Mouse (Mus musculus) cerebral cortex, adult 2 months (tissue): Measurements from ENCODE around the gene Arhgap9.

ENCODE experiments used
- WGBS: fragments of 180-500 bp; shearing (Covaris S2); methylation state at CpG from one replicate; pipeline ENCODE4 v1.1.7; 2018; 5-methylcytosine and 5-hydroxymethylcytosine counted together

Arhgap9 gene

GRCm38 (mm10) chr10:127343029-127343428 is 21.3 kb downstream of the Arhgap9 start:
- 80% methylated on average over 3 of the region's 3 CpGs for WGBS

- WGBS: 85% methylated on average over 3 of the region's 3 CpGs
Observed at GRCm38 (mm10) chr10:127346173-127346572, 24.4 kb downstream of the Arhgap9 start.

GRCm38 (mm10) chr10:127348957-127349356 is 27.2 kb downstream of the Arhgap9 start:
- 68% methylated on average over 4 of the region's 4 CpGs for WGBS

- 53% methylated on average over 8 of the region's 8 CpGs for WGBS
Observed at GRCm38 (mm10) chr10:127349810-127350209, 28.0 kb downstream of the Arhgap9 start.

GRCm38 (mm10) chr10:127350594-127351284 is 29.0 kb downstream of the Arhgap9 start:
- WGBS: 13% methylated on average over 24 of the region's 24 CpGs

- WGBS: 74% methylated on average over 8 of the region's 8 CpGs
Observed at GRCm38 (mm10) chr10:127351285-127351595, 29.5 kb downstream of the Arhgap9 start.

GRCm38 (mm10) chr10:127351719-127352118 is 30.0 kb downstream of the Arhgap9 start:
- WGBS: 77% methylated on average over 8 of the region's 8 CpGs

- 89% methylated on average over 9 of the region's 9 CpGs for WGBS
Observed at GRCm38 (mm10) chr10:127352187-127352586, 30.4 kb downstream of the Arhgap9 start.

- 92% methylated on average over 11 of the region's 11 CpGs for WGBS
Observed at GRCm38 (mm10) chr10:127352766-127353165, 31.0 kb downstream of the Arhgap9 start.

GRCm38 (mm10) chr10:127353909-127354895 is 32.4 kb downstream of the Arhgap9 start, which contains the start of gene Inhbe:
Gene Inhbe (minus strand): TSS chr10:127354411.
- whole genome bisulfite sequencing: 63% methylated on average over 18 of the region's 18 CpGs

GRCm38 (mm10) chr10:127355336-127355735 is 33.6 kb downstream of the Arhgap9 start:
- WGBS: 51% methylated on average over 10 of the region's 10 CpGs

- 88% methylated on average over 3 of the region's 3 CpGs for WGBS
Observed at GRCm38 (mm10) chr10:127360714-127361113, 39.0 kb downstream of the Arhgap9 start.

GRCm38 (mm10) chr10:127367116-127367515 is 45.4 kb downstream of the Arhgap9 start:
- WGBS: 53% methylated on average over 5 of the region's 5 CpGs

GRCm38 (mm10) chr10:127368273-127368672 is 46.5 kb downstream of the Arhgap9 start:
- WGBS: 92% methylated on average over 2 of the region's 2 CpGs

- 86% methylated on average over 22 of the region's 22 CpGs for WGBS
Observed at GRCm38 (mm10) chr10:127369834-127370820, 48.4 kb downstream of the Arhgap9 start, which contains the start of gene Inhbc. Gene Inhbc (minus strand): TSS chr10:127370431.

GRCm38 (mm10) chr10:127371023-127371422 is 49.3 kb downstream of the Arhgap9 start:
- WGBS: 77% methylated on average over 2 of the region's 2 CpGs

GRCm38 (mm10) chr10:127377700-127378099 is 55.9 kb downstream of the Arhgap9 start:
- WGBS: 78% methylated on average over 3 of the region's 3 CpGs
